Mouse (Mus musculus): Measurements from ENCODE around the gene Jup. TPM values are rescaled to one million over a fixed set of nuclear protein-coding genes. Genes with fewer than 3 reads are reported as not detected.

The Jup gene
- polyA plus RNA-seq, 1 experiment from 2014 or later = 68.8 TPM

DNA sequence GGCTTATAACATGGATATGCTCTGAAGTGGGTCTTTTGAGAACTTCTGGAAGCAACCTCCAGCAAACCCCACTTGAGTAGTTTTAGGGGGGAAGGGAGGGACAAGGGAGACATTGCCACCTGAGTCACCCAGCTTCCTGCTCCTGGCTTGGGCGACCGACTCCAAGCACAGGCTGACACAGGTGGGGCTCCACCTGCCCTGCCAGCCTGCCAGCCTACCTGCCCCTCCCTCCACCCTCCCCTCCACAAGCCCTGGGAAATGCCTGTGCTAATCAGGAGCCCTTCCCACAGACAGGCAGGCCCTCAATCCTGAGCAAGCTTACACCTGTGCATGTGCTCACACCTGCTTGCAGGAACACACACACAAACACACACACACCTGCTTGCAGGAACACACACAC, 5.1 kb upstream of the Jup start:
- Histone ChIP-seq H3K4me3 (ENCODE audit: low read length) (no peak overlapping the region), H3K4me1 (ENCODE audit: control insufficient read depth, insufficient read depth, low read depth, low read length) (peaks cover 2% of the 10 kb centered on the region; the same call in 1 of the 2 replicates), H3K4me2 (ENCODE audit: low read length) (no peak overlapping the region), H3K9ac (ENCODE audit: low read depth, low read length) (no peak overlapping the region), H3K36me3 (ENCODE audit: control insufficient read depth, insufficient read depth, low read length) (no peaks in the 10 kb centered on the region), H3K9me3 (ENCODE audit: control insufficient read depth, low read length) (no peaks in the 10 kb centered on the region), H3K27ac (ENCODE audit: low read depth, low read length) (no peak overlapping the region), H3K27me3 (replicated peaks; ENCODE audit: control insufficient read depth, insufficient read depth, low read length) (no peaks in the 10 kb centered on the region)
- WGBS = 83% methylated on average over 2 of the region's 2 CpGs
- ATAC-seq = no peak

DNA sequence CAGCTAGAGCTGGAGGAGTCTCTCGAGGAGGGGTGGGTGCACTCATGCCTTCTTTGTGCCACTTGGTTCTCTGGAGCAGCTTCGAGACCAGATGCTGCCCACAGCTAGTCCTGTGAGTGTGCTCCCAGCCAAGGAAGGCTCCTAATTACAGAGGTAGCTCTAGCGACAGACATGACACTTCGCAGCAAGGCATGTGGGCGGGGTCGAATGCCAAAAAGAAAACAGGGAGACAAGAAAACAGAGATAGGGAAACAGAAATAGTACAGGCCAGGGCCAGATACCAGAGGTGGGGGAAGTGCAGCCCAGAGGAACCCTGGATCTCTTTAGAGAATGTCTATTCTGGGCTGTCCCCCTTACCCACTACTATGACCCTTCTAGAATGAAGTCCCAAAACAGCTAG, 4.7 kb upstream of the Jup start:
- Histone ChIP-seq H3K9me3 (ENCODE audit: control insufficient read depth, low read length) (no peaks in the 10 kb centered on the region), H3K36me3 (ENCODE audit: control insufficient read depth, insufficient read depth, low read length) (no peaks in the 10 kb centered on the region), H3K4me1 (ENCODE audit: control insufficient read depth, insufficient read depth, low read depth, low read length) (peaks cover 2% of the 10 kb centered on the region; the same call in 1 of the 2 replicates), H3K27ac (ENCODE audit: low read depth, low read length) (no peak overlapping the region), H3K27me3 (replicated peaks; ENCODE audit: control insufficient read depth, insufficient read depth, low read length) (no peaks in the 10 kb centered on the region), H3K9ac (ENCODE audit: low read depth, low read length) (no peak overlapping the region), H3K4me2 (ENCODE audit: low read length) (no peak overlapping the region), H3K4me3 (ENCODE audit: low read length) (no peak overlapping the region)
- WGBS = 42% methylated on average over 6 of the region's 6 CpGs
- ATAC-seq = no peak

GRCm38 (mm10) chr11:100400842-100401241, 3.3 kb upstream of the Jup start:
- Histone ChIP-seq H3K4me1 (ENCODE audit: control insufficient read depth, insufficient read depth, low read depth, low read length) (peaks cover 10% of the 10 kb centered on the region), H3K27ac (ENCODE audit: low read depth, low read length) (no peak overlapping the region), H3K4me3 (ENCODE audit: low read length) (no peak overlapping the region), H3K27me3 (replicated peaks; ENCODE audit: control insufficient read depth, insufficient read depth, low read length) (no peaks in the 10 kb centered on the region), H3K4me2 (ENCODE audit: low read length) (no peak overlapping the region), H3K9ac (ENCODE audit: low read depth, low read length) (no peak overlapping the region), H3K9me3 (ENCODE audit: control insufficient read depth, low read length) (no peaks in the 10 kb centered on the region), H3K36me3 (ENCODE audit: control insufficient read depth, insufficient read depth, low read length) (no peaks in the 10 kb centered on the region)
- no peak for ATAC-seq
- 76% methylated on average over 6 of the region's 6 CpGs for WGBS

DNA sequence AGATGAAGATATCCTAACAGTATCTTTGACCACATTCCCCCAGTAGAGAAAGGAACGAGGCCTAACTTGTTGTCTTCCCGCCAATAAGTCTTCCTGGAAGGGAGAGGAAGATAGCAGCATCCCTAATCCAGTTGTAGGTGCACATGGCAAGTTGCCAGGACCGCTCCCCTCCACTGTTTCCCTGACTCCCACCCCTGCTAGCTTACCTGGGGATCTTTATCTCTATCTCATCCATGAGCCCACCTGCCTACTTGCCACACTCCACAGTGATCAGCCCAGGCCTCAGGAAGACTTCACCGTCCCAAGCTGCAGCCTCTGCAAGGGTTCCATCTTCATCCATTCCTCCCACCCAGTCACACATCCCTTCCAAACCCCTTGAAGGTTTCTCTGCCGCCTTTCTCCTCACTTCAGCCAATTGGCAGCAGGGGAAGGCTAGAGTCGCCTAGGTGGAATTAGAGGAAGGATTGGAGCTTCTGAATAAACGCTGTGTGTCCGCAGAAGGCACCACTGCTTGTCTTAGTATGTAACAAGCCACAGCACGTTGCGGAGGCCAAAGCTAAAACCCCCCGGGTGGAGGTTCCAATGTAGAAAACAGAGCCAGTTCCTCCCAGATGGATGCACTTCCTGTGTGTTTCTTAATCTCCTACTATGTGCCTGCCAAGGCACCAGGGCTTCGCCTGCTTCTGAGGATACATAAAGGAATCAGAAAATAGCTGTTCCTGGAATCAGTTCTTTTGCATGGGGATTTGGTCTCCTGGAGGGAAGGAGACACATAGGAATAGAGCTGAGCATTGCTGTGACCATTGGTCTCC, 2.4 kb upstream of the Jup start:
- WGBS = 76% methylated on average over 12 of the region's 12 CpGs
- no peak overlapping the region for H3K9ac ChIP-seq (ENCODE audit: low read depth, low read length)
- H3K36me3 ChIP-seq (ENCODE audit: control insufficient read depth, insufficient read depth, low read length) = no peaks in the 10 kb centered on the region
- no peaks in the 10 kb centered on the region for H3K9me3 ChIP-seq (ENCODE audit: control insufficient read depth, low read length)
- no peak for ATAC-seq
- no peak overlapping the region for H3K27ac ChIP-seq (ENCODE audit: low read depth, low read length)
- peaks cover 19% of the 10 kb centered on the region for H3K4me1 ChIP-seq (ENCODE audit: control insufficient read depth, insufficient read depth, low read depth, low read length)
- H3K27me3 ChIP-seq (replicated peaks; ENCODE audit: control insufficient read depth, insufficient read depth, low read length) = no peaks in the 10 kb centered on the region
- H3K4me3 ChIP-seq (ENCODE audit: low read length) = no peak overlapping the region
- no peak overlapping the region for H3K4me2 ChIP-seq (ENCODE audit: low read length)

DNA sequence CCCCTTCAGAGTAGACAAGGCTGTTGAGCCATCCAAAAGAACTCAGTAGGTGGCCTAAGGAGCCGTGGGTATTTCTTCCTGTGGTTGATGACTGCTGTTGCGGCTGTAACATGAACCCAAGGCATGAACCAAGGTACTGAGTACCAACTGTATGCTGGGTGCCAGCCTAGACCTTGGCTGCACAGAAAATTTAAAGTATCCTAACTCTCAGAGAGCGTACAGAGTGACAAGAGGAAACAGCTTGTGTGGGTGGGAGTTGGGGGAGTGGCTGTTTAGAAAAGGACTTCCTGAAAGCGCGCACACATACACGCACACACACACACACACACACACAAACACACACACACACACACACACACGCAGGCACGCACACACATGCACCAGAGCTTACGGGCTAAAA, 1.8 kb upstream of the Jup start:
- 81% methylated on average over 9 of the region's 9 CpGs for WGBS
- no peak overlapping the region for H3K9ac ChIP-seq (ENCODE audit: low read depth, low read length)
- H3K4me2 ChIP-seq (ENCODE audit: low read length) = no peak overlapping the region
- H3K27ac ChIP-seq (ENCODE audit: low read depth, low read length) = no peak overlapping the region
- H3K4me3 ChIP-seq (ENCODE audit: low read length) = no peak overlapping the region
- no peaks in the 10 kb centered on the region for H3K27me3 ChIP-seq (replicated peaks; ENCODE audit: control insufficient read depth, insufficient read depth, low read length)
- peaks cover 23% of the 10 kb centered on the region for H3K4me1 ChIP-seq (ENCODE audit: control insufficient read depth, insufficient read depth, low read depth, low read length)
- no peaks in the 10 kb centered on the region for H3K9me3 ChIP-seq (ENCODE audit: control insufficient read depth, low read length)
- H3K36me3 ChIP-seq (ENCODE audit: control insufficient read depth, insufficient read depth, low read length) = no peaks in the 10 kb centered on the region
- no peak for ATAC-seq

DNA sequence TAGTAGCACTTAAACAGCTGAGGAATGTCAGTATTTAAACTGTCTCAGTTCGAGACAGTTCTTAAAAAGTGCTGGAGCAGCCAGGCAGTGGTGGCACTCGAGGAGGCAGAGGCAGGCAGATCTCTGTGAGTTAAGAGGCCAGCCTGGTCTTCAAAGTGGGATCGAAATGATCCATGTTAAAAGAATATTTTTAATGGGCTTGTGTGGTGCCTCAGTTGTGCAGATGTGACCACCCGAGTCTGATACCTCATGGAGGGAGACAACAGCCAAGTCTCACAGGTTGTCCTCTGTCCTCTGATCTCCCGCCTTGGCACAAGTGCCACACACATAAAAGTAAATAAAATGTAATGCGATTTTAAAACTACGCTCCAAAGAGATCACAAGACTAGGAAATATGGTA, 954 bp upstream of the Jup start:
- peaks cover 23% of the 10 kb centered on the region for H3K4me1 ChIP-seq (ENCODE audit: control insufficient read depth, insufficient read depth, low read depth, low read length)
- 97% methylated on average over 7 of the region's 7 CpGs for WGBS
- no peaks in the 10 kb centered on the region for H3K9me3 ChIP-seq (ENCODE audit: control insufficient read depth, low read length)
- no peak overlapping the region for H3K9ac ChIP-seq (ENCODE audit: low read depth, low read length)
- H3K27me3 ChIP-seq (replicated peaks; ENCODE audit: control insufficient read depth, insufficient read depth, low read length) = no peaks in the 10 kb centered on the region
- ATAC-seq = no peak
- H3K36me3 ChIP-seq (ENCODE audit: control insufficient read depth, insufficient read depth, low read length) = no peaks in the 10 kb centered on the region
- H3K4me3 ChIP-seq (ENCODE audit: low read length) = no peak overlapping the region
- H3K4me2 ChIP-seq (ENCODE audit: low read length) = no peak overlapping the region
- H3K27ac ChIP-seq (ENCODE audit: low read depth, low read length) = no peak overlapping the region

DNA sequence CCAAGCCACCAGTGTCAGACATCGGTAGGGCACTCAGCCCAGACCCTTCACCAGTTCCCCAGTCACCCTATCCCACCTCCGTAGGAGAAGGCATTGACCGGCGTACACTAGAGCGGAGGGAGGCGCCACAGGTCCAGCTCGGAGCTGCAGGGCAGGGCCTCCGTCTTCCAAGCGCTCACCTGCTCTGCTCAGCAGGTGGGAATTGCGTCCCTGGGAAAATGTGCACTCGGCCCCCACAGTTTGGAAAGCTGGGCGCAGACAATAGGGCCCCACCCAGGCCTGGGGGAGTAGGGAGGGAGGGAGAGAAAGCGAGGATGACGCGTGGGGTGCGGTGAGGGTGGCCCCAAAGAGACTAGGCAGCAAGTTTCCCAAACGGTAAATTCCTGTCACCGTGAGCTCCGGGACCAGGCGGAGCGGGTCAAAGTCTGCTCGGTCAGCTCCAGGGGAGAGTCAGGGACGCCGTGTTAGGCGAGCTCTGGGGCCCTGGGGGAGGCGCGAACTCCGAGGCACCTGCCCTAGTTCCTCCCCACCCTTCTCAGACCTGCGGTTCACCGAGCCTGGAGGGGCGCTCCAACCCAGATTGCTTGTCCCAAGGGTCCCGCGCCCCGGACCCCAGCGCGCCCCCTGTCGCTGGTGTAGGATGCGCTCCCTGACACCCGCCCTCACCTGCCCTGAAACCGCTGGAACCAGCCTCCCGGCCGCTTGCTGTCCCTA, 520 bp downstream of the Jup start:
- Histone ChIP-seq H3K9ac (ENCODE audit: low read depth, low read length) (peak overlapping the region; percentile 81), H3K9me3 (ENCODE audit: control insufficient read depth, low read length) (no peaks in the 10 kb centered on the region), H3K27ac (ENCODE audit: low read depth, low read length) (peak overlapping the region; percentile 78), H3K36me3 (ENCODE audit: control insufficient read depth, insufficient read depth, low read length) (no peaks in the 10 kb centered on the region), H3K4me1 (ENCODE audit: control insufficient read depth, insufficient read depth, low read depth, low read length) (peaks cover 23% of the 10 kb centered on the region), H3K27me3 (replicated peaks; ENCODE audit: control insufficient read depth, insufficient read depth, low read length) (no peaks in the 10 kb centered on the region), H3K4me2 (ENCODE audit: low read length) (peak overlapping the region; percentile 82), H3K4me3 (ENCODE audit: low read length) (peak overlapping the region; percentile 77)
- 1% methylated on average over 42 of the region's 42 CpGs for WGBS
- 0 out of 2 replicates have a peak, but pooled peaks have one; percentile 6 for ATAC-seq

DNA sequence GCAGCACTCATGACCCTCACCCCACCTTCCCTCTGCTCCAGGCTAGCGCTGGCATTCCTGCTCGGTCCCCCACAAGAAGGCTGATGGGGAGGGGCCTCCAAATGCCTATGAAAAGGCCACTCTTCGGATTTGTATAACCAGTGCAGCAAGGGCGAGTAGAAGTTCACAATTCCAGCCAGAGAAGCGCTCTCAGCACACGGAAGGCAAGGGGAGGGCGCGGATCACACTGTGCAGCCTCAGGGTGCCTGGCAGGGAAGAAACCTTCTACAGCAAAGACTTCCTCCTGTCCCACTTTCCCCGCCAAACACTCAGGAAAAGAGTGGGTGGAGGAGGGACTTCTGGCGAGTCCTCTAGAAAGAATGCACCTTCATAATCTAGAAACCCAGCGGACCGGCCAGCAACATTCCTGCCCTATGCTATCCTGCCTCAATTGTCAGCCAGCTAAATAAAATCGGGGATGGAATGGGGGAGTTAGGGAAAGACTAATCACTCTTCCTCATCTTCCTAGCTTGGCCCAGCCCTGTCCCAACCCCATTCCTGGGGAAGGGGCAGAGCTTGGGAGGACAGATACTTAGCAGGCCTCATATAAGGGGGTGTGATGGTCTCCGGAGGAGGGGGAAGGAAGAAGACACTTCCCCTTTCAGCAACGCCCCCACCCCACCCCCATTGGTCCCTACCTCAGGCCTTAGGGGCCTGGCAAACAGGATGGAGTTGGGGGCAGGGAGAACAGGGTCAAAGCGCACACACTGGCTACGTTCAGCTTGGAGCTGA, 1.5 kb downstream of the Jup start:
- H3K36me3 ChIP-seq (ENCODE audit: control insufficient read depth, insufficient read depth, low read length) = no peaks in the 10 kb centered on the region
- peaks cover 25% of the 10 kb centered on the region for H3K4me1 ChIP-seq (ENCODE audit: control insufficient read depth, insufficient read depth, low read depth, low read length)
- 28% methylated on average over 17 of the region's 17 CpGs for WGBS
- peak overlapping the region; percentile 81 for H3K9ac ChIP-seq (ENCODE audit: low read depth, low read length)
- H3K4me2 ChIP-seq (ENCODE audit: low read length) = peak overlapping the region; percentile 82
- H3K9me3 ChIP-seq (ENCODE audit: control insufficient read depth, low read length) = no peaks in the 10 kb centered on the region
- no peaks in the 10 kb centered on the region for H3K27me3 ChIP-seq (replicated peaks; ENCODE audit: control insufficient read depth, insufficient read depth, low read length)
- peak overlapping the region; percentile 77 for H3K4me3 ChIP-seq (ENCODE audit: low read length)
- peak overlapping the region; percentile 44; the same call in 1 of the 2 replicates for H3K27ac ChIP-seq (ENCODE audit: low read depth, low read length)
- no peak for ATAC-seq

GRCm38 (mm10) chr11:100395200-100395599, 2.4 kb downstream of the Jup start:
- H3K9me3 ChIP-seq (ENCODE audit: control insufficient read depth, low read length) = no peaks in the 10 kb centered on the region
- no peaks in the 10 kb centered on the region for H3K36me3 ChIP-seq (ENCODE audit: control insufficient read depth, insufficient read depth, low read length)
- 41% methylated on average over 11 of the region's 11 CpGs for WGBS
- H3K27ac ChIP-seq (ENCODE audit: low read depth, low read length) = no peak overlapping the region
- H3K4me3 ChIP-seq (ENCODE audit: low read length) = 0 out of 2 replicates have a peak overlapping the region, but pooled peaks have one; percentile 3
- peak overlapping the region; percentile 82 for H3K4me2 ChIP-seq (ENCODE audit: low read length)
- H3K9ac ChIP-seq (ENCODE audit: low read depth, low read length) = peak overlapping the region; percentile 19
- peaks cover 28% of the 10 kb centered on the region for H3K4me1 ChIP-seq (ENCODE audit: control insufficient read depth, insufficient read depth, low read depth, low read length)
- no peak for ATAC-seq
- H3K27me3 ChIP-seq (replicated peaks; ENCODE audit: control insufficient read depth, insufficient read depth, low read length) = no peaks in the 10 kb centered on the region

Data from hindbrain, embryonic 16.5 days (tissue).